Mouse (Mus musculus) embryonic facial prominence, embryonic 15.5 days (tissue): ENCODE results near the gene Kcnq4. TPM values are rescaled to one million over a fixed set of nuclear protein-coding genes. Genes with fewer than 3 reads are reported as not detected.

Experiments used
- ATAC-seq: fragments of 200-750 bp; cut with Nextera tagmentation; 2 replicates; pipeline ENCODE4 v1.8.0; 2017; ENCODE audit warnings: low read depth, moderate TSS enrichment; ENCODE audit not compliant: insufficient number of reproducible peaks, low FRiP score, low TSS enrichment
- H3K27ac ChIP-seq: fragments of 300-500 bp; sonication (generic); replicated peaks from 2 replicates; pipeline ENCODE4 v1.5.1; 2015; ENCODE audit warnings: mild to moderate bottlenecking, inconsistent platforms
- H3K27me3 ChIP-seq: fragments of 300-500 bp; sonication (generic); 2 replicates; pipeline ENCODE4 v1.6.1; 2015; ENCODE audit warnings: inconsistent platforms
- H3K36me3 ChIP-seq: fragments of 300-500 bp; sonication (generic); 2 replicates; pipeline ENCODE4 v1.6.1; 2015; ENCODE audit warnings: mild to moderate bottlenecking, inconsistent platforms
- H3K4me1 ChIP-seq: fragments of 300-500 bp; sonication (generic); 2 replicates; pipeline ENCODE4 v1.6.1; 2015; ENCODE audit warnings: inconsistent platforms
- H3K4me2 ChIP-seq: fragments of 300-500 bp; sonication (generic); replicated peaks from 2 replicates; pipeline ENCODE4 v1.6.1; 2015; ENCODE audit warnings: mild to moderate bottlenecking, inconsistent platforms
- H3K4me3 ChIP-seq: fragments of 300-500 bp; sonication (generic); replicated peaks from 2 replicates; pipeline ENCODE4 v1.5.1; 2015; ENCODE audit warnings: mild to moderate bottlenecking, inconsistent platforms
- H3K9ac ChIP-seq: fragments of 300-500 bp; sonication (generic); 2 replicates; pipeline ENCODE4 v1.6.1; 2015; ENCODE audit warnings: inconsistent platforms
- H3K9me3 ChIP-seq: fragments of 300-500 bp; sonication (generic); replicated peaks from 2 replicates; pipeline ENCODE4 v1.6.1; 2016; ENCODE audit warnings: inconsistent platforms
- WGBS: fragments of 180-500 bp; shearing (Covaris S2); methylation state at CpG from one replicate; pipeline ENCODE4 v1.1.7; 2015; 5-methylcytosine and 5-hydroxymethylcytosine counted together
- polyA plus RNA-seq: library from polyadenylated mRNA; unstranded; fragments of >200 nt; fragmentation: Nextera tagmentation; extraction: Ambion mirVana; gene quantifications from 2 replicates; pipeline ENCODE4 v1.2.1, GENCODE M21; 2015

The Kcnq4 gene
- polyA plus RNA-seq, 1 experiment from 2014 or later, result 5.5 TPM

GRCm38 (mm10) chr4:120697799-120698484, 50.5 kb downstream of the Kcnq4 start:
- H3K4me3 ChIP-seq, result no peak overlapping the region
- H3K27ac ChIP-seq, result no peak overlapping the region
- peak overlapping the region; percentile 19 for H3K4me2 ChIP-seq
- H3K4me1 ChIP-seq, result no peaks in the 10 kb centered on the region
- WGBS, result 22% methylated on average over 35 of the region's 35 CpGs
- H3K36me3 ChIP-seq, result no peaks in the 10 kb centered on the region
- no peaks in the 10 kb centered on the region for H3K9me3 ChIP-seq
- ATAC-seq, result no peak
- H3K9ac ChIP-seq, result no peak overlapping the region
- peaks cover 18% of the 10 kb centered on the region for H3K27me3 ChIP-seq

GRCm38 (mm10) chr4:120697353-120697752, 51.1 kb downstream of the Kcnq4 start:
- no peak overlapping the region for H3K27ac ChIP-seq
- no peak for ATAC-seq
- WGBS, result 90% methylated on average over 8 of the region's 8 CpGs

GRCm38 (mm10) chr4:120692717-120693116, 55.7 kb downstream of the Kcnq4 start:
- H3K9ac ChIP-seq, result no peak overlapping the region
- WGBS, result 38% methylated on average over 10 of the region's 10 CpGs
- H3K27ac ChIP-seq, result no peak overlapping the region
- no peaks in the 10 kb centered on the region for H3K4me1 ChIP-seq
- no peak overlapping the region for H3K4me3 ChIP-seq
- no peak for ATAC-seq
- H3K9me3 ChIP-seq, result no peaks in the 10 kb centered on the region
- H3K36me3 ChIP-seq, result no peaks in the 10 kb centered on the region
- H3K4me2 ChIP-seq, result no peak overlapping the region
- peaks cover 6% of the 10 kb centered on the region; the same call in 1 of the 2 replicates for H3K27me3 ChIP-seq

More at GRCm38 (mm10) chr4:120697353-120697752, 51.1 kb downstream of the Kcnq4 start:
- Histone ChIP-seq H3K9ac (no peak overlapping the region), H3K4me3 (no peak overlapping the region), H3K4me1 (no peaks in the 10 kb centered on the region), H3K4me2 (no peak overlapping the region; the same call in 1 of the 2 replicates), H3K36me3 (no peaks in the 10 kb centered on the region), H3K27me3 (peaks cover 18% of the 10 kb centered on the region), H3K9me3 (no peaks in the 10 kb centered on the region)

DNA sequence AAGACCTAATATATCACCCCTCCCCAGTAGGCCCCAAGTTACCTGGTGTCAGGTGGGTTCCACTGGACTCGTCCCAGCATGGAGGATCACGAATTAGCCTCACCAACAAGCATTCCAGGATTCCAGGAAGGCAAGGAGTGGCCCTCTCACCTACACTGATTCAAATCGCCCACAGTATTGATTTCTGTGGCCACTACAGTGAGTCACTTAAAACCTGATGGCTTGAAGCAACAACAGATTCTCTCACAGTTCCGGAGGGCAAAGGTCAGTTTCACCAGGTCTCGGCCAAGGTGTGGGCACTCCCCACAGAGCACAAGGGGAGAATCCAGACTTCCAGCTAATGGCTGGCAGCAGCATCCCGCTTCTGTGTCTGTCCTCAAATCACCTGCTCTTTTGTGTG, 59.1 kb downstream of the Kcnq4 start:
- no peak overlapping the region for H3K4me2 ChIP-seq
- no peaks in the 10 kb centered on the region for H3K9me3 ChIP-seq
- H3K27ac ChIP-seq, result no peak overlapping the region
- H3K27me3 ChIP-seq, result no peaks in the 10 kb centered on the region
- no peak overlapping the region for H3K4me3 ChIP-seq
- 68% methylated on average over 6 of the region's 6 CpGs for WGBS
- no peaks in the 10 kb centered on the region for H3K36me3 ChIP-seq
- H3K4me1 ChIP-seq, result no peaks in the 10 kb centered on the region
- no peak for ATAC-seq
- H3K9ac ChIP-seq, result no peak overlapping the region

DNA sequence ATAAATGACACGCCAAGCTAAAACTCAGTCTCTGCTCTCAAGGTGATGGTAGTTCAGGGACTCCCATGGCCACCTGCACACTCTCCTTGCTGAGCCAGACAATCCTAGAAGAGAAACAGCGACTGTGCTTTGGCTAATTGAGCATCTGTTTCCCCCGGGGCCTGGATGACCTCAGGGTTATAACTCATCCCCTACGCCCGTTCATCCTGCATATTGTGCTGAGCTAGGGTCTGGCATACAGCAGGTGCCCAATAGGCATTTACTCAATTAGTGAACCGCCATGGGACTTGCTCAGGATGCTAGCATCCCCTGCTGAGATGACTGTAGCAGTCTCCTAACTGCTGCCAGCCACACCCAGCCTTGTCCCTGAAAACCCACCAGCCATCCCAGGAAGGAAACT, 61.1 kb downstream of the Kcnq4 start:
- H3K36me3 ChIP-seq, result no peaks in the 10 kb centered on the region
- 40% methylated on average over 6 of the region's 6 CpGs for WGBS
- ATAC-seq, result no peak
- H3K4me1 ChIP-seq, result no peaks in the 10 kb centered on the region
- H3K27ac ChIP-seq, result no peak overlapping the region
- no peaks in the 10 kb centered on the region for H3K9me3 ChIP-seq
- no peak overlapping the region for H3K4me2 ChIP-seq
- no peak overlapping the region for H3K9ac ChIP-seq
- no peaks in the 10 kb centered on the region for H3K27me3 ChIP-seq
- no peak overlapping the region for H3K4me3 ChIP-seq

GRCm38 (mm10) chr4:120683278-120683997, 65.0 kb downstream of the Kcnq4 start:
- Histone ChIP-seq H3K27ac (no peak overlapping the region), H3K9me3 (no peaks in the 10 kb centered on the region), H3K4me1 (no peaks in the 10 kb centered on the region), H3K4me2 (no peak overlapping the region), H3K27me3 (no peaks in the 10 kb centered on the region), H3K4me3 (no peak overlapping the region), H3K9ac (no peak overlapping the region), H3K36me3 (no peaks in the 10 kb centered on the region)
- WGBS, result 49% methylated on average over 9 of the region's 9 CpGs
- ATAC-seq, result no peak

- 33% methylated on average over 10 of the region's 10 CpGs for whole genome bisulfite sequencing
- Histone ChIP-seq H3K36me3 (no peaks in the 10 kb centered on the region), H3K4me2 (no peak overlapping the region), H3K27ac (no peak overlapping the region), H3K27me3 (no peaks in the 10 kb centered on the region), H3K9ac (no peak overlapping the region), H3K4me1 (no peaks in the 10 kb centered on the region), H3K4me3 (no peak overlapping the region), H3K9me3 (no peaks in the 10 kb centered on the region)
- ATAC-seq, result no peak
Observed at GRCm38 (mm10) chr4:120682168-120682567, 66.2 kb downstream of the Kcnq4 start.

DNA sequence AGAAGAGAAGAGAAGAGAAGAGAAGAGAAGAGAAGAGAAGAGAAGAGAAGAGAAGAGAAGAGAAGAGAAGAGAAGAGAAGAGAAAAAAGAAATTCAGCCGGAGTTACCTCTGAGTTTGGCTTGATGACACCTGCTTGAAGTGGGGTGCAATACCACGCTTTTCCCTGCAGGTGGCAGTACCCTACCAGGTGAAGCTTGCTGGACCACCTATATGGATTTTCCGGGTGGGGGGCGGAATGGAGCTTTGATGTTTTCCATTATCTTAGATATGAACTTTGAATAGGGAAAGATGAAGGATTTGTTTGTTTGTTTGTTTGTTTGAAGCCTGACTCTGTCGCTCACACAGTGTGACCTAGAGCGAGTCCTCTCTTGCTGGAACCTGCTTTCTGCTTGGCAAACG, 67.5 kb downstream of the Kcnq4 start:
- H3K4me2 ChIP-seq, result no peak overlapping the region
- no peak overlapping the region for H3K4me3 ChIP-seq
- H3K27me3 ChIP-seq, result no peaks in the 10 kb centered on the region
- ATAC-seq, result no peak
- H3K4me1 ChIP-seq, result no peaks in the 10 kb centered on the region
- WGBS, result 42% methylated on average over 7 of the region's 7 CpGs
- H3K9ac ChIP-seq, result no peak overlapping the region
- H3K9me3 ChIP-seq, result no peaks in the 10 kb centered on the region
- H3K36me3 ChIP-seq, result no peaks in the 10 kb centered on the region
- no peak overlapping the region for H3K27ac ChIP-seq

GRCm38 (mm10) chr4:120675640-120676039, 72.8 kb downstream of the Kcnq4 start:
- Histone ChIP-seq H3K4me3 (no peak overlapping the region), H3K4me2 (no peak overlapping the region), H3K36me3 (no peaks in the 10 kb centered on the region), H3K27me3 (no peaks in the 10 kb centered on the region), H3K27ac (no peak overlapping the region), H3K9me3 (no peaks in the 10 kb centered on the region), H3K4me1 (no peaks in the 10 kb centered on the region), H3K9ac (no peak overlapping the region)
- 69% methylated on average over 2 of the region's 2 CpGs for WGBS
- ATAC-seq, result no peak

DNA sequence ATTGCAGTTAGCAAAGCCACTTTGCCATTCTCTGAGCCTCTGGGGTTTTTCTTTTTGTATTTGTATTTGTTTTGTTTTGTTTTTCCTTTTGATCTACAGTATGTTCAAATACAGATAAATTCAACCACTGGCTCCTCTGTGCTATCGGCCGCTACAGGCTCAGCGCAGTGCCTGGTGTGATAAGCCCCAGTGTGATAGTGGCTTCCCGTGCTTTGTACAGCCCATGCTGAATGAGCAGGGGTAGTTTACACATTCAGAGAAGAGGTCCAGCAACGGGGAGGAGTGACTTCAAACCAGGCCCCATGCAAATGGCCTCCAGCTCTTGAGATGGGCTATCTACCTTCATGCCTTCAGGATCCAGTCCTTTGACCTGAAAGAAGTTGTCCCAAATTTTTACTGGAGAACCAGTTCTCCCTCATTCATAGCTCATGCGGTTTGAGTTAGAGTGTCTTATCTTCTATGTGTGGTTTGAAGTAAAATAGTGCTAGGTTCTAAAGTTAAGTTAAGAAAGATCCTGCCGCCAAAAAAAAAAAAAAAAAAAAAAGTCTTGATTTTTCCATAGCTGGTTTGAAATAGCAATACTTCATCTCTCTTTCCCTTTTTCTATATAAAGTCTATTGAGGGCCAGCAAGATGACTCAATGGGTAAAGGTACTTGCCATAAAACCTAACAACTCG, 73.5 kb downstream of the Kcnq4 start:
- no peak overlapping the region for H3K4me3 ChIP-seq
- H3K9me3 ChIP-seq, result no peaks in the 10 kb centered on the region
- no peak overlapping the region for H3K9ac ChIP-seq
- no peak for ATAC-seq
- no peak overlapping the region for H3K4me2 ChIP-seq
- WGBS, result 79% methylated on average over 8 of the region's 8 CpGs
- H3K36me3 ChIP-seq, result no peaks in the 10 kb centered on the region
- H3K4me1 ChIP-seq, result no peaks in the 10 kb centered on the region
- H3K27me3 ChIP-seq, result no peaks in the 10 kb centered on the region
- H3K27ac ChIP-seq, result no peak overlapping the region

- Histone ChIP-seq H3K27ac (no peak overlapping the region), H3K4me3 (no peak overlapping the region), H3K27me3 (peaks cover 11% of the 10 kb centered on the region), H3K9me3 (no peaks in the 10 kb centered on the region), H3K9ac (no peak overlapping the region), H3K36me3 (no peaks in the 10 kb centered on the region), H3K4me1 (no peaks in the 10 kb centered on the region), H3K4me2 (no peak overlapping the region)
- ATAC-seq, result no peak
- WGBS, result 86% methylated on average over 3 of the region's 3 CpGs
Observed at GRCm38 (mm10) chr4:120673606-120674005, 74.8 kb downstream of the Kcnq4 start.
